Mouse (Mus musculus) brain, embryonic 14.5 days (tissue): ENCODE measurements around the gene 9830107B12Rik. TPM values are rescaled to one million over a fixed set of nuclear protein-coding genes. Genes with fewer than 3 reads are reported as not detected.
A peak's percentile ranks its signal among the peaks of the same experiment; 100 is the strongest.

Experiments used
- DNase-seq: peaks from one replicate; pipeline ENCODE4 v3.0.0-alpha.2; 2011; ENCODE audit warnings: low read depth
- CTCF ChIP-seq: fragments of 200-500 bp; IDR thresholded peaks from 2 replicates; pipeline ENCODE4 v1.5.1; 2012; ENCODE audit warnings: inconsistent platforms, mild to moderate bottlenecking, moderate library complexity, borderline replicate concordance; ENCODE audit not compliant: insufficient read depth, insufficient read length; ENCODE audit errors: extremely low read depth
- POLR2A ChIP-seq: fragments of 200-500 bp; IDR thresholded peaks from 2 replicates; pipeline ENCODE4 v1.6.1; 2012; ENCODE audit warnings: mild to moderate bottlenecking, inconsistent platforms, borderline replicate concordance; ENCODE audit not compliant: poor library complexity, insufficient read depth, insufficient read length, severe bottlenecking; ENCODE audit errors: extremely low read depth
- polyA plus RNA-seq: library from polyadenylated mRNA; depleted of rRNA; stranded (reverse); fragments of >200 nt; gene quantifications from 2 replicates; pipeline ENCODE4 v1.2.3, GENCODE M21; 2012

The 9830107B12Rik gene
- polyA plus RNA-seq, 1 experiment = not detected

DNA sequence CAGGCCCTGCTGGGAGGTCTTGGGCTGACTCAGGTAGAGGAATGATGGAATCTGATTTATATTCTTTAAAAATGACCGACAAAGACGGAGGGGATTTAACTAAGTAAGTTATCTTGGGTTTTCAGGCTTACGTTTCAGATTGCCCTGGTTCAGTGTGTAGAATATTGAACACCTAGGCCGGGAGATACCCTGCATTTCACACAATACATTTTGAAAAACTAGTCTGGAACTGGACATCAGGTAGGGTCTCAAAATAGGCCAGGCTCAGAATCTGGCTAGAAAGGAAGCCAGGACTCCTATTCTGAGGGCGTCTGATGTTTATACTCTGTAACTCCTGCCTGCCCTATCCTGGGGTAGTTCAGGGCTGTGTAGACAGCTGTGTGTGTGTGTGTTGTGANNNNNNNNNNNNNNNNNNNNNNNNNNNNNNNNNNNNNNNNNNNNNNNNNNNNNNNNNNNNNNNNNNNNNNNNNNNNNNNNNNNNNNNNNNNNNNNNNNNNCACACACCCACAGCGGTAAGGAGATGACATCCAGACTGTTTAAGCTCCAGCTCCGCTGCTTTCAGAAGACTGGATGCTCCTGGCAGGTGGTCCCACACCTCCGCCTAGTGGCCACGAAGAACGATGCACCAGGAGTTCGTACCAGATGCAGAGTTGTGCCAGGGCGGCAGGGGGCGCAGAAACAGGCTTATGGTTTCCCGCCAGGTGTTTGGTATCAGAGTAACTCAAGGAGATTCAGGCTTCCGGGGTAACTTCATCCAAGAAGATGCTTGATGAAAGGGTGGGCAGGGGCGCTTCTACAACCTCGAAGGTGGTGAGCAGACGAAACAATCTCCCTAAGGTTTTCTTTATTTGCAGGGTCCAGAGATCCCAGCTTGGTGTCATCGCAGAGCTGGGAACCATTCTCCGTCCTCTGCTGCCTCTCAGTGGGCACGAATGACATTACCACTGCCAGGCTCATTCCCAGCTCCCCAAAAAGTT lies 45.3 kb downstream of the 9830107B12Rik start:
- DNase-seq = peak; percentile 96
- TF ChIP-seq POLR2A (no peak), CTCF (peak; percentile 99)

DNA sequence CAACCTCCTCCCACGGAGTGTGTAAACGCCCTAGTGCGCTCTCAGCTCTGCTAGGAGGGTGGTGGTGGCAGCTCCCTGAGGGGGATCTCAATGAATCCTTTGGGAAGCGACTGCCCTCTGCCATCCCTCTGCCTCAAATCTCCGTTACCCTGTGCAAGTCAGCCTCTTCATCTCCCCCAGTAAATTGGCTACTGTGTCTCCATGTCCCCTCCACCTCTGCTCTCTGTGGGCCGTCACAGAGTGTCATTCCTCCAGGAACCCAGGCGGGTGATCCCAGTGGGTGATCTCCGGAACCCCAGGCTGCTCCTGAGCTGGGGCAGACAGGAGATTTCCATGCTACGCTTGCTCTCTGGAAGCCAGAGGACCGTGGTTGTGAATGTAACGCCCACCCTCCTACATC lies 46.8 kb downstream of the 9830107B12Rik start:
- no peak for DNase-seq
- TF ChIP-seq CTCF (no peak), POLR2A (no peak)

DNA sequence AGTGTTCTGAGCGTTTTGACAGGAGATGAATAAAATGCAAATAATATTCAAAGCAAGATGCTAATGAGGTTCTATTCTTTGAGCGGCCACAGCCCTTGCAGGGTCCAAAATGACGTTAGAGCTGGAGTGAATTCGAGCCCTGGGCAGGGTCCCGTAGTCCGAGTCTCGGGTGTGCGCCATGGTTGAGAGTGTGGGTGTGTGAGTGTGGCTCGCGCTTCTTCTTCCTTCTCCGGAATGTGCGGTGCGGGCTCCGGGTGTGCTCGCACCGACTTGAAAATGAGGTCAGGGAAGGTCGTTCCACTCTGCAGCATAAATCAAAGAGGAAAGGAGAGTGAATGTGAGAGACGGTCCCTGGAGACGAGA lies 47.6 kb downstream of the 9830107B12Rik start:
- peak; percentile 43 for DNase-seq
- no peak for TF ChIP-seq POLR2A

DNA sequence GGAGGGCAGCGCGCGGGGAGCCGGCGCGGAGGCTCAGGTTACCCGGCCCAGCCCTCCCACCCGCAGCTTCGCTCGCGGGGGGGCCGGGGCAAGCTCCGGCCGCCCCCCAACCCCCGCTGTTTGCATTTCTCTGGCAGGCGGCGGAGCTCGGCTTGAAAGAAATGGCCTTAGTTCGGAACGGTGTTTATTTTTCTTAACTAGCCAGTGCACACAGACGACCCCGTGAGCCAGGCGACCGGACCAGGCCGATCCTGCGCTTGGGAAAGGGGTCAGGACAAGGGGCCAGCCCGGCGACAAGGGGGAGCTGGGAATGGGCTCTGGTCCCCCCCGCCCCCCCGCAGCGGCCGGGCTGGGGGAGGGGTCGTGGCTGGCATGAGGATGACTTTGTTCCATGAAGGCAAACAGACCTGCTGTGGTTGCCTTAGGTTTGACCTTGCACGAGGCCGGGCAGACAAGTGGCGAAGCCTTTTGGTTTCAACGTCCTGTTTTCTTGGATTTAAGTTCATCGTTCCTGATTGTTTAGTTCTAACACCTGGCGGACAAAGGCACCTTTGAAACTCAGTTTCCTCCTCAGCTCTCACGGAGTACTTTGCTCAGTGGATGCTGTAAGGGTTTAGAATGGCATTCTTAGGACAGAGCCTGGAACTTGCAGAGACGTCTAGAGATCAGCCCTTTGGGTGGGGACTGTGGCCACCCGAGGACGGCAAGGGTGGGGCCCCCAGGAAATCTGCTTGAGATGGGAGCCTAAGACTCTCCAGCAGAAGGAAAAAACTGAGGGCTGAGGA lies 48.1 kb downstream of the 9830107B12Rik start:
- no peak for TF ChIP-seq CTCF
- TF ChIP-seq POLR2A = no peak

DNA sequence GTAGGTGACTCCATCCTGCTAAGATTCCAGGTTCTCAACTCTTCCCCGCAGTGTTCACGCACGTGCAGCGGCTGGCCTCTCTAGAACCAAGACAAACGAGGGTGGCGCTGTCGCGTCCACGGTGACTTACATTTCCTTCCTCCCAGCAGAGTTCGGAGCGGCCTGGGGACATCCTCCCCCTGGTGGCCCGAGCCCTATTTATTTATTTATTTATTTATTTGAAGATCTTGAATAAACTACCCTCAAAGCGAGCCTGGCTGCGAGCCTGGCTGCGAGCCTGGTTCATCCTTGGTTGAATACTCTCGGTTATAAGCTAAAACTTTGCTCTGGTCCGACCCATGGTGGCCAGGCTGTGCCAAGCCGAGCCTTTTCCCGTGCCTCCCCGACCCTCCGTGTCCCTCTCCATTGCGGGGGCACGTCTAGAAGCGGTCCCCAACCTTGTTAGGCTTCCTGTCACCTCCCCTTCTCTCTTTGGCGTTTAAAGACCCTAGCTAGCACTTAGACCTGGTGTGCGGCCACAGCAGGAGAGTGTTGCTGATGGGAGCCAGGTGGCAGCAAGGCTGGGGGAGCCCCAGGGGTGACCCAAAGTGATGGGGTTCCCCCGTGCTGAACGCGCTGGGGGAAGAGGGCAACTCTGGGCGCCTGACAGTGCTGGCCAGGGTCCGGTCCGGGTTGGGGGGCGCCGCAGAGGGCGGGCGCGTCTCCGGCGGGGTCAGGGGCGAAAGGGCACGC lies 48.9 kb downstream of the 9830107B12Rik start:
- no peak for TF ChIP-seq POLR2A
- TF ChIP-seq CTCF = peak; percentile 48; the same call in 1 of the 2 replicates
- DNase-seq = peak; percentile 84

More for the DNA sequence above, 48.1 kb downstream of the 9830107B12Rik start:
- DNase-seq = peak; percentile 14

DNA sequence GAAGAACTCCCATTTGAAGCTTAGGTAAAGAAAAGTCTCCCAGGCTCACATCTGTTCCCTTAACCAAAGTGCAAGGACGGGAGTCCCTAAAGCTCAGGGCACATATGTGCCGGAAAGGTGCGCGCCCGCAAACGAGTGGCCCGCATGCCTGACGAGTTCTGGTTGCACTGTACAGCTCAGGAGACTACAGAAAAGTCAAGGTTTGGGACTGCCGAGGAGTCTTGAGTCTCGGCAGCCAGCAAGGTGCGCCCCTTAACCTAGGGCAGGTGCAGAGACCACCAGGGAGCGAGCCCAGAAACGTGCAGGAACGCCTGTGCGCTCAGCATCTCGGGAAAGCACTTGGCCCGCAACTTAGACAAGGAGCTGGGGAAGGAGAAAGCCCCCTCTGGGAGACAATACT lies 49.7 kb downstream of the 9830107B12Rik start:
- TF ChIP-seq CTCF (no peak), POLR2A (no peak)
- DNase-seq = peak; percentile 24

DNA sequence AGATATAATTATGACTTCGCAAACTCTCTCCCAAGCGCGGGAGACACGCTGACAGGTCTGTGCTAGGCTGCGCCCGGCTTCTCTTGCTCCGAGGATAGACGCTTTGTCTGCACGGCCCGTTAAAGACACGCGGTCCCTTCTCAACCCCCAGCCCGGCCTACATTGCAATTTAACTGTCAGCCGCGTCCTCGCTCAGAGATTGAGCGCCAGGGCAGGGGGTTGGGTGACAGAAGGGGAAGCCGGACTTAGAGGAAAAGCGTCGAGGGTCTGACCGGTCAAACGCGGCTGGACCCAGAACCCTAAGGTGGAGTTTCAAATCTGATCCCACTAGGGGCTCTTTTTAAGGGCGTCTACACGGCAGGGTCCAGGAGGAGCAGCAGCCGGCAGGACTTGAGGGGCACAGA lies 50.3 kb downstream of the 9830107B12Rik start:
- TF ChIP-seq POLR2A (no peak), CTCF (no peak)
- DNase-seq = peak; percentile 78

DNA sequence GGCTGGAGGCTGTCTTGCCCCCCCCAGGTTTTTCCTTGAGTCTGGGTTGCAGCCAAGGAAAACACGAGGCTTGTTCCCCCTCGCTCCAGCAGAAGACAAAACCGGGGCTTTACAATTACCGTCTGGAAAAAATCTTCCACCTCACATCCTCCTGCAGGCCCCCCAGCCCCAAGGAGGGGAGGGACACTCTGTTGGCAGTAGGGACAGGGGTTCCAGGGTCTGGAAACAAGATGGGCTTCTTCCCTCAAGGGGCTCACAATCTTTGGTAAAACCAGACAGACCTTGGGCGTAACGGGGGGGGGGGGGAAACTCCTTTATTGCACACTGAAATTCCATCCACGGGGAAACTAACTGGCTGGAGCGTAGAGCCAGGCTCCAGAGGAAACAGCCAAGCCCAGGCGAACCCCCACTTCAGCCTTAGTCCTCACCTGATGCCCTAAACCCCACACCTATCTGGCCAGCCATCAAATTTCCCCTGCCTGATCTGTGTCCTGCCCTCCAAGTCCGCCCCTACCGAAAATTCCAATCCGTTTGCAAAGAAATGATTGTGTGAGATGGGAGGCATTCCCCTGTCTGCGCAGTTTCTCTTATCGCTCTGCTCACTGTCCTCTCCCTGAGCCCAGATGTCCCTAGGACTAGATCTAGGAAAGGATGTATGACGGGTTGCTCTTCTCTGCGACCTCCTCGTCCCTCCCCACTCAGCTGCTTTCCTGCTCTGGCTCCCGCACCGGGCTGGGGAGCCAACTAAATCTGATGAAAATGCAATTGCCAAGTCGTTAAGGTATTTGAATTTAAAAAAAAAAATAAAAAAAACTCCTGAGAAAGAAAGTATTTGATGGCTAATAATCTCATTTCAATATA lies 51.0 kb downstream of the 9830107B12Rik start:
- TF ChIP-seq POLR2A (no peak), CTCF (no peak)
- DNase-seq = peak; percentile 20

DNA sequence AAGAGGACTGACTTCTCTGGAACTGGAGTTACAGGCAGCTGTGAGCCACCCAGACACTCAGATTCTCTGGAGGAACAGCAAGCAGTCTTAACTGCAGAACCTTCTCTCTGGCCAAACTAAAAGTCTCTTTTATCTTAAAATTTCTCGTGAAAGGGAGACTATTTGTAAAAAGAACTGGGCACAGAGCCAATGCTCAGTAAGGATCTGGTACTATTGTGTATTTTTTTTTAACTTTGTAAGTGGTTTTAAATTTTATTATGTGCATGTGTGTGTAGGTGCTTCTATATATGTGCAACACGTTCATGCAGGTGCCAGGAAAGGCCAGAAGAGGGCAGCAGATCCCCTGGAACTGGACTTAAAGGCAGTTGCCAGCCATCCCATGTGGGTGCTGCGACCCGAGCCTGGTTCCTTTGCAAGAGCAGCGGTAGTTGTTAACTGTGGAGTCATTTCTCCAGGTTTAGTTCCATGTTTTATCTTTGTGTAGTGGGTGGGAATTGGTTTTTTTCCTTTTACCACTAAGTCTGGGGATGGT lies 52.7 kb downstream of the 9830107B12Rik start:
- DNase-seq = no peak
- peak; percentile 27; the same call in 1 of the 2 replicates for TF ChIP-seq CTCF
- no peak for TF ChIP-seq POLR2A

DNA sequence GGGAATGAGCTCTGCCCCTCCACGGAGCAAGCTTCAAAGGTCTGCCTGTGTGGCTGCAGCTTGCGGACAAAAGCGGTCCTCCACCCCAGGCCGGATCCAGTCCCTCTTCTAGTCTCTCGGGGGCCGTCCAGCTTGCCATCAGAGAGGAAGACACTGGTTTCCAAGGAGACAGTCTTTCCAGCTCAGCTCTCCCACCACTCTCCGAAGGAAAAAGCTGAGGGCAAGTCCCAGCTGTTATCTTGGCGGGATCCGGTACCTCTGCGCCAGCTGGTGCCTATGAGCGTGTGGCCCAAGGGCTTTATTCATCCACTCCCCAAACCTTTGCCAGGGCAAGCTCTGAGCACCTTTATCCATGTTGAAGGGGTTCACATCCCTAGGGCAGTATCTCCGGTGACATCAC lies 55.8 kb downstream of the 9830107B12Rik start:
- no peak for TF ChIP-seq CTCF
- no peak for TF ChIP-seq POLR2A
- peak; percentile 60 for DNase-seq
